Mouse (Mus musculus): ENCODE data around the gene Ltbp3. TPM values are rescaled to one million over a fixed set of nuclear protein-coding genes. Genes with fewer than 3 reads are reported as not detected.

Ltbp3 gene
- 22.6 and 31.6 TPM in 2 replicates for polyA plus RNA-seq (2012; rRNA removed; ENCODE audit: low replicate concordance)

DNA sequence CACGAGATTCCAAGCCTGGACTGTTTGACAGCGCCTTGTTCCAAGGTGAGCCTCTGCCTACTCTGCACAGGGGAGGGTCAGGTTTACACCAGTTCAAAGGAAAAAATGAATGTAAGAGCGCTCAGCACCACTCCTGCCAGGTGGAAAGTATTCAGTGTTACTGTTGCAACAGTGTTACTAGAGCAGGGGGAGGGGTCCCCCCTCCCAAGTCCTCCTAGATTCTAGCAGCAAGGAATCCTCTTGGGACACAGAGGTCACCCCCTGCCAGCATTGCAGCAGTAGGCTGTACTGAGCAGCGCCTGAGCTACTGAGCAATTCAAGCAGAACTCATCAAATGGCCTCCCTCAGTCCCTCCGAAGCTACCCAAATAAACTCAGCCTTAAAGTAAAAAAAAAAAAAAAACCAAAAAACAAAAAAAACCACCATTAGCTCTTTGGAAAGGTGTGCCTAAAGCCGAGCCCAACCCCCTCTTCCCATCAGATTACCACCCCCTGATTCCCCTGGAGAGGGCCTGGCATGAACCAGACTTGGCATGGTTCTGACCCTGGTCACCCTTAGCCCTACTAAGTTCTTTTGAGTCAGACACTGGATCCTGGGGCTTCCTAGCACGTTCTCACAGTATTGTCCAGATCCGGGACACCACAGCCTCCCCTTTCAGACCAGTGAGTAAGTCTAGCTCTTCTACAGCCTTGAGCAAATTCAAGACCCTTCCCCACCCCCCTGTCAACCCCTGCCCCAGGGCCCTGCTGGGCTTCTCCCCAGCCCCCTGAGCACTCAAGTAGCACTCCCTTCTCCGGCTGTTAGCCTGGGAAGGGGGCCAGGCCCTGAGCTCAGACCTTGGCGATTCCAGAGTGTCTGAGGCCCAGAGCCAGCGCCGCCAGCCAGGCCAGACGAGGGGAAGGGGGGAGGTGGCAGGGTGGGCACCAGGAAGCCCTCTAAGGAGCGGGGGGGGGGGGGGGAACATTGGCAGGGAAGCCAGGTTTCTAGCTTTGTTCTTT, at the start of gene Ltbp3:
Gene Ltbp3 (plus strand): TSS at position 585 of the 998 bp plus-strand sequence.

DNA sequence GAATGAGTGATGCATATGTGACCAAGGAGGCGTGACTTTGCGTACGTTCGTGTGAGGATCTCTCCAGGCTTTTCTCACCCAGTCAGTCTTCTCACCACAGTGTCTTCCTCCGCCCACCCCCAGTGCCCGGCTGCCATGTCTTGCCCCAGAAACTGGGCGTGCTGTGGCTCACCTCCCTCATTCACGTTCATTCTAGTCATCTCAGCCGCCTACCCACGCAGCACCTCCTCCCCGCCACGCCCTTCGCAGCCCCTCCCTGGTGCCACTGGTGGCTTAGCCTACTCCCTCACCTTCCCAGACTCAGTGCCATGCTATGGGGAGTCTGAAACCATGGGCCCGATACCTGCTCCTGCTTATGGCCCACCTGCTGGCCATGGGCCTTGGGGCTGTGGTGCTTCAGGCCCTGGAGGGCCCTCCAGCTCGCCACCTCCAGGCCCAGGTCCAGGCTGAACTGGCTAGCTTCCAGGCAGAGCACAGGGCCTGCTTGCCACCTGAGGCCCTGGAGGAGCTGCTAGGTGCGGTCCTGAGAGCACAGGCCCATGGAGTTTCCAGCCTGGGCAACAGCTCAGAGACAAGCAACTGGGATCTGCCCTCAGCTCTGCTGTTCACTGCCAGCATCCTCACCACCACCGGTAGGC, 36.4 kb upstream of the Ltbp3 start, which contains the start of gene Kcnk7:
Gene Kcnk7 (plus strand): TSS at position 205 of the 638 bp plus-strand sequence.

DNA sequence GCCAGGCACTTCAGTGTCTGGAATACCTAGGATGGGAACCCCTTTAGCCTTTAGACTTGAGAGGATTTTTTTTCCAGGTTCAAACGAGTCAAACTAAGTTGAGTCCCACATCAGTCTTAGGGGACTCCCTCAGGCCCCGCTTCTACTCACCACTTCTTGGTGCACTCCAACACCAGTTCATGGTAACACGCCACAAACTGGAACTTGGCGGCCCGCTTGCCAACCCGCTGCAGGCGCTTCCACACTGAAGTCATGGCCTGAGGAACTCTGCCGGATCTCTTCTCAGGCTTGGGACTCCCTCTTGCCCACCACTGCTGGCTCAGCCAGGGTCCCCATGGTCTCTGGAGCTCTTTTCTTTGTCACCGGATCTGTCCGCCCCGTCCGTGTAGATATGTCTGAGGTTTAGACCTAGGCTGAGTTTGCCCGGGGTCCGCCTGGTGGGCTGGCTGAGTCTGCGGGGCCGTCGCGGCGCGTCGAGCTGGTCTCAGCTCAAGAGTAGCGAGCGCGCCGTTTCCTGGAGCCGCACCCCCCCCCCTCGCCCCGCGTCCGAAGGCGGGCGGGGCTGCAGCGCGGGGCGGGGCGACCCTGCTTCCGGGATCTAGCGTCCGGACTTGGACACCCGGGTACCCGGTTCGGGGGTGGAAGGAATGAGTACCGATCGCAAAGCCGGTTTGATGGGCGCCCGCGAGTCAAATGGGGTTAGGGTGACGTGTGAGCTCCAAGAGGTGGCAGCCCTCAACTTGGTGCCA, 14.8 kb upstream of the Ltbp3 start, which contains the start of gene Ehbp1l1:
Gene Ehbp1l1 (minus strand): TSS at position 551 of the 749 bp plus-strand sequence.

DNA sequence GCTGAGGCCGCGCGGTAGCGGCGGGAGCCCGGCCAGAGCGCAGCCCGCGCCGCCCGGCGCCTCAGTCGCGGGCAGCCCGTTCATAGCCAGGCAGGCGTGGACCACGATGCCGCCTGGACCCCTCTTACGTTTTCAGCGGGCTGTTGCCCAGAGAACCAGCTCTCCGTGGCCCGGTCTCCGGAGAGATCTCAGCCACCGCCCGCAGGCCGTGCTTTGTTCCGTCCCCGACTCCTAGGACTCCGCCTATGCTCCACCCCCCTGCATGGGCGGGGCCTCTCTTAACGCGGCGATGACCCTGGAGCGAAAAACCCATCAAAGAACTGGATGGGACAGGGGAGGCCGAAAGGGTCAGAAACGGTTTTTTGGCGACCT, 11.3 kb upstream of the Ltbp3 start, which contains the start of gene Fam89b:
Gene Fam89b (minus strand): TSS at position 210 of the 372 bp plus-strand sequence.

DNA sequence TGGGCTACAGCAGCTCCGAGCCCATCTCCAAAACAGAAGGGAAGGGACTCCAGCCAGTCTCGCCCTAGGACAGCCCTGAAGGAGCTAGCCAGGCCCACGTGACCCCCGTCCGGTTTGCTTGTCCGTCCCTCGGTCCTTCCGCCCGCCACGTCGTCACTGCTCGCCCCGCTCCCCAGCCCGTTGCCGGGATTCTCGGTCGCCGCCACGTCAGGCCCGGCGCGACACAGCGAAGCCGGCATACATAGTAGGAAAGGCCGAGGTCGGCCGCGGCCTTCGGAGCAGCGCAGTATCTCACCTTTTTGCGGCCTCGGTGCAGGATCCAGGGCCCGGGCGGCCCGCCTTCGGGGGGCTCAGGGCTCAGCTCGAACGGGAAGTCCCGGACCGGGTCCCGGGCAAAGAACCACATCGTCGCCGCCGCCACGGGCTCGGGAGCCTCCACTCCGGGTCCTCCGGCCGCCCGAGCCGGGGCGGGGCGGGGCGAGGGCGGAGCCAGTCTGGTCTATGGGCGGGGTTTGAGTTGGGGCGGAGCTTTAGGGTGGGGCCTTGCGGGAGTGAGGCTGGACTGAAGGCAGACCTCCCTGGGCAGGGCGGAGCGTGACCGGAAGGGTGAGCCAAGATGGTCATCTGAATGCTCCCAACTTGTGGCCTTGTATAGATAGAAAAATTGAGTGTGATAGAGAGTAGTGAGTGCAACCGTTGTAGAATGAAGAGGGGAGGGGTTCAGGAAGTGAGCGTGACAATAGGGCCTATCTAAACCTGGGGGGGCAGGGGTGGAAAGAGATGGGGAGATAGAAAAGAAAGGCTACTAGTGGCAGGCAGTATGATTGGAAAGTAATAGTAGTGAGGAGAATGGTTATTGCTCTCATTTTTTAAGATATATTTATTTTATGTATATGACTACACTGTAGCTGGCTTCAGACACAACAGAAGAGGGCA, 30.5 kb downstream of the Ltbp3 start, which contains the start of gene Scyl1:
Gene Scyl1 (minus strand): TSS at position 495 of the 936 bp plus-strand sequence.

Other genes with a start within 250 kb of the Ltbp3 start
- gene 1700020D05Rik, start 237.1 kb upstream of the Ltbp3 start, polyA plus RNA-seq (2012; rRNA removed; ENCODE audit: low replicate concordance), result 0.19 TPM in 1 of 2 replicates, not detected in the other
- 2.3 and 3.4 TPM in 2 replicates for gene Snx32, start 230.4 kb upstream of the Ltbp3 start, polyA plus RNA-seq (2012; rRNA removed; ENCODE audit: low replicate concordance)
- gene Ovol1, start 180.3 kb upstream of the Ltbp3 start, polyA plus RNA-seq (2012; rRNA removed; ENCODE audit: low replicate concordance), result 50.7 and 55.8 TPM in 2 replicates
- 27.3 and 37.3 TPM in 2 replicates for gene Ap5b1, start 172.9 kb upstream of the Ltbp3 start, polyA plus RNA-seq (2012; rRNA removed; ENCODE audit: low replicate concordance)
- 55.0 and 64.6 TPM in 2 replicates for gene Rnaseh2c, start 139.0 kb upstream of the Ltbp3 start, polyA plus RNA-seq (2012; rRNA removed; ENCODE audit: low replicate concordance)
- gene Kat5, start 130.7 kb upstream of the Ltbp3 start, polyA plus RNA-seq (2012; rRNA removed; ENCODE audit: low replicate concordance), result 28.1 and 29.4 TPM in 2 replicates
- gene Rela, start 103.4 kb upstream of the Ltbp3 start, polyA plus RNA-seq (2012; rRNA removed; ENCODE audit: low replicate concordance), result 63.4 and 69.8 TPM in 2 replicates
- 31.8 and 39.3 TPM in 2 replicates for gene Sipa1, start 77.2 kb upstream of the Ltbp3 start, polyA plus RNA-seq (2012; rRNA removed; ENCODE audit: low replicate concordance)
- gene Map3k11, start 52.2 kb upstream of the Ltbp3 start, polyA plus RNA-seq (2012; rRNA removed; ENCODE audit: low replicate concordance), result 93.9 and 146 TPM in 2 replicates
- 123 and 125 TPM in 2 replicates for gene Pcnx3, start 52.0 kb upstream of the Ltbp3 start, polyA plus RNA-seq (2012; rRNA removed; ENCODE audit: low replicate concordance)
- 0.49 TPM in 1 of 2 replicates, not detected in the other for gene Kcnk7, start 36.5 kb upstream of the Ltbp3 start, polyA plus RNA-seq (2012; rRNA removed; ENCODE audit: low replicate concordance)
- 67.9 and 83.9 TPM in 2 replicates for gene Ehbp1l1, start 14.6 kb upstream of the Ltbp3 start, polyA plus RNA-seq (2012; rRNA removed; ENCODE audit: low replicate concordance)
- 93.2 and 129 TPM in 2 replicates for gene Fam89b, start 11.3 kb upstream of the Ltbp3 start, polyA plus RNA-seq (2012; rRNA removed; ENCODE audit: low replicate concordance)
- 42.2 and 55.8 TPM in 2 replicates for gene Scyl1, start 30.5 kb downstream of the Ltbp3 start, polyA plus RNA-seq (2012; rRNA removed; ENCODE audit: low replicate concordance)
- gene Frmd8, start 134.4 kb downstream of the Ltbp3 start, polyA plus RNA-seq (2012; rRNA removed; ENCODE audit: low replicate concordance), result 28.3 and 53.0 TPM in 2 replicates
- gene Slc25a45, start 136.9 kb downstream of the Ltbp3 start, polyA plus RNA-seq (2012; rRNA removed; ENCODE audit: low replicate concordance), result 349 and 397 TPM in 2 replicates
- gene Tigd3, start 153.2 kb downstream of the Ltbp3 start, polyA plus RNA-seq (2012; rRNA removed; ENCODE audit: low replicate concordance), result 1.5 and 2.8 TPM in 2 replicates
- gene Dpf2, start 172.1 kb downstream of the Ltbp3 start, polyA plus RNA-seq (2012; rRNA removed; ENCODE audit: low replicate concordance), result 46.6 and 58.0 TPM in 2 replicates
- 9.9 and 31.6 TPM in 2 replicates for gene Cdc42ep2, start 183.9 kb downstream of the Ltbp3 start, polyA plus RNA-seq (2012; rRNA removed; ENCODE audit: low replicate concordance)
- 29.4 and 31.2 TPM in 2 replicates for gene Pola2, start 223.3 kb downstream of the Ltbp3 start, polyA plus RNA-seq (2012; rRNA removed; ENCODE audit: low replicate concordance)
- gene Slc22a20, start 245.2 kb downstream of the Ltbp3 start, polyA plus RNA-seq (2012; rRNA removed; ENCODE audit: low replicate concordance), result not detected in 2 replicates